Mouse (Mus musculus) left cerebral cortex, adult 8-10 months (tissue): ENCODE data around the gene Clpsl2. TPM values are rescaled to one million over a fixed set of nuclear protein-coding genes. Genes with fewer than 3 reads are reported as not detected.

Experiments
- microRNA-seq, 2 experiments: library from miRNA; unstranded; fragments of <30 nt; microRNA quantifications; one replicate each; pipeline ENCODE4 v1.2.0; 2022
- total RNA-seq, 4 experiments: library from RNA; stranded (reverse); gene quantifications; 2 replicates each; pipeline ENCODE4 v1.2.4; 2022

Clpsl2 gene
- total RNA-seq, 4 experiments from 2014 or later: not detected

Small RNA genes within 50 kb of the gene (microRNA-seq; reads per million reads assigned to microRNA genes)
- gene Gm25195: 0 reads per million in 2 experiments
- 0 reads per million in 2 experiments for gene Mir6969

Other genes starting within 250 kb of the Clpsl2 start
- gene Fance, start 235.9 kb upstream of the Clpsl2 start, total RNA-seq: 10 to 100 TPM; 29.4 to 31.2 (median 30.5) TPM
- 100 to 1,000 TPM; 323 to 368 (median 355) TPM for gene Rpl10a, start 220.9 kb upstream of the Clpsl2 start, total RNA-seq
- gene Tead3, start 198.6 kb upstream of the Clpsl2 start, total RNA-seq: 1 to 10 TPM; 2.3 to 4.0 (median 3.0) TPM
- gene Tulp1, start 184.2 kb upstream of the Clpsl2 start, total RNA-seq: under 1 TPM in 1 of 4 experiments, not detected in 3; 0.27 TPM
- 10 to 100 TPM; 34.6 to 56.0 (median 46.5) TPM for gene Fkbp5, start 31.9 kb upstream of the Clpsl2 start, total RNA-seq
- gene Armc12, start 18.6 kb upstream of the Clpsl2 start, total RNA-seq: not detected
- not detected for gene Clps, start 11.4 kb downstream of the Clpsl2 start, total RNA-seq
- 1 to 10 TPM; 4.0 to 6.1 (median 5.3) TPM for gene Lhfpl5, start 26.2 kb downstream of the Clpsl2 start, total RNA-seq
- 10 to 100 TPM; 81.5 to 96.3 (median 93.3) TPM for gene Srpk1, start 73.3 kb downstream of the Clpsl2 start, total RNA-seq
- 1 to 10 TPM; 6.0 to 8.4 (median 6.9) TPM for gene Slc26a8, start 140.8 kb downstream of the Clpsl2 start, total RNA-seq
- gene Mapk14, start 141.9 kb downstream of the Clpsl2 start, total RNA-seq: 10 to 100 TPM; 70.2 to 84.1 (median 76.9) TPM
- gene AC170998.1, start 176.7 kb downstream of the Clpsl2 start, total RNA-seq: 1 to 10 TPM; 1.3 to 4.8 (median 1.5) TPM
- gene Mapk13, start 219.9 kb downstream of the Clpsl2 start, total RNA-seq: 1 to 10 TPM; 2.1 to 3.4 (median 2.7) TPM